Mouse (Mus musculus) lung, postnatal 25 days (tissue): ENCODE results near the gene Cyp2ab1.
"Not testable (repeated sequence)": the region's sequence is repeated elsewhere in the genome, so short reads cannot be mapped to it uniquely, and the experiment has no call there.

Source experiments
- DNase-seq: peaks from one replicate; pipeline ENCODE4 v3.0.0; 2022; ENCODE audit warnings: low spot score

Cyp2ab1 gene

GRCm38 (mm10) chr16:20325286-20325685 is at the start of gene Cyp2ab1:
TSS of gene Cyp2ab1 (minus strand) at chr16:20325404.
- peak; percentile 54 for DNase-seq

- DNase-seq: no peak
Measured at GRCm38 (mm10) chr16:20371731-20372130, 46.5 kb upstream of the Cyp2ab1 start.

GRCm38 (mm10) chr16:20368221-20368620 is 43.0 kb upstream of the Cyp2ab1 start:
- DNase-seq: no peak

GRCm38 (mm10) chr16:20362121-20362520 is 36.9 kb upstream of the Cyp2ab1 start:
- no peak for DNase-seq

- DNase-seq: not testable (repeated sequence)
Measured at GRCm38 (mm10) chr16:20361496-20361895, 36.3 kb upstream of the Cyp2ab1 start.

GRCm38 (mm10) chr16:20359643-20360295 is 34.6 kb upstream of the Cyp2ab1 start:
- peak; percentile 8 for DNase-seq

- peak; percentile 48 for DNase-seq
Measured at GRCm38 (mm10) chr16:20357837-20358236, 32.6 kb upstream of the Cyp2ab1 start.

- no peak for DNase-seq
Measured at GRCm38 (mm10) chr16:20354762-20355161, 29.6 kb upstream of the Cyp2ab1 start.

- DNase-seq: no peak
Measured at GRCm38 (mm10) chr16:20354011-20354410, 28.8 kb upstream of the Cyp2ab1 start.

GRCm38 (mm10) chr16:20345464-20345863 is 20.3 kb upstream of the Cyp2ab1 start:
- no peak for DNase-seq

GRCm38 (mm10) chr16:20338616-20339015 is 13.4 kb upstream of the Cyp2ab1 start:
- DNase-seq: no peak

GRCm38 (mm10) chr16:20334918-20335317 is 9.7 kb upstream of the Cyp2ab1 start:
- DNase-seq: no peak

- DNase-seq: no peak
Measured at GRCm38 (mm10) chr16:20328306-20328705, 3.1 kb upstream of the Cyp2ab1 start.

GRCm38 (mm10) chr16:20323907-20324306 is 1.3 kb downstream of the Cyp2ab1 start:
- peak; percentile 42 for DNase-seq

- no peak for DNase-seq
Measured at GRCm38 (mm10) chr16:20322274-20322673, 2.9 kb downstream of the Cyp2ab1 start.

- DNase-seq: peak; percentile 20
Measured at GRCm38 (mm10) chr16:20316770-20317169, 8.4 kb downstream of the Cyp2ab1 start.

- DNase-seq: no peak
Measured at GRCm38 (mm10) chr16:20315266-20315665, 9.9 kb downstream of the Cyp2ab1 start.

- DNase-seq: no peak
Measured at GRCm38 (mm10) chr16:20312272-20312671, 12.9 kb downstream of the Cyp2ab1 start.

- DNase-seq: peak; percentile 84
Measured at GRCm38 (mm10) chr16:20301770-20302649, 23.2 kb downstream of the Cyp2ab1 start, which contains the start of gene Parl. TSS of gene Parl (minus strand) at chr16:20302387.

- no peak for DNase-seq
Measured at GRCm38 (mm10) chr16:20300076-20300475, 25.1 kb downstream of the Cyp2ab1 start.

- no peak for DNase-seq
Measured at GRCm38 (mm10) chr16:20280238-20280637, 45.0 kb downstream of the Cyp2ab1 start.

- DNase-seq: no peak
Measured at GRCm38 (mm10) chr16:20279395-20279794, 45.8 kb downstream of the Cyp2ab1 start.

GRCm38 (mm10) chr16:20272994-20273393 is 52.2 kb downstream of the Cyp2ab1 start:
- no peak for DNase-seq
